ENCODE assay signal across 9 mouse cellular contexts in the genomic region with DNA sequence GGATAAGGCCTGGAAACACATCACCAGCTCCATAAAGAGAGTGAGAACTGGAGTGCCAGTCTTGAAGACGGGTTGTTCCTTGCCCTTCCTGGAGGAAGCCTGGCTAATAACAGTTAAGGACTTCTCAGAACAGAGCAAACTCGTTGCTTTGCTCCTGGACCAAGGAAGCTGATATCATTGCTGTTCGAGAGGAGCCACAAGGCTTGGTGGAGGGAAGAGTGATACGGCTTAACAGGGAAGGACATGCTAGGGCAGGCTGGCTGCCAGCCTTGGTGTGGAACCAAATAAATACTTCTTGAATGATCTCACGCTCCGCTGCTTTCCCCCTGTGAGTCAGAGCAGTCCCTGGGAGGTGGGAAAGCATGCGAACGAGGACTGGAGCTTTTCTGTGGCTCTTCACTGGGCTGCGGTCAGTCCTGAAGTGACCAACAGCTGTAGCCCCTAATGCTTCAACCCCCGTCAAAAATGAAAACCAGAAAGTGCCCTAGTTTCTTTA. TPM values are rescaled to one million over a fixed set of nuclear protein-coding genes. Genes with fewer than 3 reads are reported as not detected.
A peak's percentile ranks its signal among the peaks of the same experiment; 100 is the strongest.
DNase-seq lines count a peak whose midpoint lies in the region; ATAC-seq and TF ChIP-seq lines count a peak whose summit lies in the region.
"Had no signal": no experiment of that assay in that cellular context is flagged by ENCODE, and none has a peak within 500 bp of the region (broad histone marks: within the 10 kb centered on the region; RNA-seq: fewer than 3 reads in every experiment).

No protein-coding gene starts in this region.

- H3K9ac ChIP-seq in hindbrain, postnatal 0 days (replicated peaks; ENCODE audit: low read length): no peak overlapping the region
- no peak overlapping the region for H3K9ac ChIP-seq in lung, embryonic 16.5 days (ENCODE audit: low read length)
- H3K9ac ChIP-seq: embryonic facial prominence, embryonic 12.5 days had no signal

- no peak overlapping the region for H3K4me2 ChIP-seq in hindbrain, postnatal 0 days (ENCODE audit: low read depth, low read length)
- no peak overlapping the region for H3K4me2 ChIP-seq in lung, embryonic 16.5 days (ENCODE audit: low read depth, low read length)
- H3K4me2 ChIP-seq: embryonic facial prominence, embryonic 12.5 days had no signal

- peak; percentile 35 for DNase-seq in embryo, embryonic 10 days (ENCODE audit: low spot score)
- DNase-seq in embryo, embryonic 9.5 days (ENCODE audit: extremely low spot score): no peak
- peak; percentile 75 for DNase-seq in adrenal gland, postnatal 25 days
- DNase-seq in gastrocnemius, adult 2 months: peak; percentile 90
- DNase-seq in hindbrain, postnatal 0 days (ENCODE audit: low spot score): peak; percentile 76
- DNase-seq in urinary bladder, postnatal 14 days (ENCODE audit: low spot score): peak; percentile 90
- no peak for DNase-seq in thymus, adult 18-20 months

- peak overlapping the region; percentile 90 for H3K27ac ChIP-seq in gastrocnemius, adult 2 months
- H3K27ac ChIP-seq in hindbrain, postnatal 0 days: peak overlapping the region; percentile 34
- H3K27ac ChIP-seq in lung, embryonic 16.5 days (ENCODE audit: low read length): peak overlapping the region; percentile 21; the same call in 1 of the 2 replicates
- H3K27ac ChIP-seq: embryonic facial prominence, embryonic 12.5 days had no signal

- TF ChIP-seq CTCF in gastrocnemius, adult 2 months (IDR thresholded peaks at IDR 0.05): no peak
- TF ChIP-seq CTCF in hindbrain, postnatal 0 days (IDR thresholded peaks at IDR 0.05; ENCODE audit: low read depth): no peak

- peaks cover 18% of the 10 kb centered on the region for H3K4me1 ChIP-seq in hindbrain, postnatal 0 days (ENCODE audit: insufficient read depth, low read length)
- H3K4me1 ChIP-seq in lung, embryonic 16.5 days (replicated peaks; ENCODE audit: control insufficient read depth, insufficient read depth, low read length): peaks cover 22% of the 10 kb centered on the region

- WGBS in hindbrain, postnatal 0 days: 33% methylated on average over 10 of the region's 10 CpGs
- WGBS in lung, embryonic 16.5 days: 47% methylated on average over 10 of the region's 10 CpGs

- H3K4me3 ChIP-seq in gastrocnemius, adult 2 months: peak overlapping the region; percentile 26
- H3K4me3 ChIP-seq in hindbrain, postnatal 0 days (ENCODE audit: low read length): no peak overlapping the region
- no peak overlapping the region for H3K4me3 ChIP-seq in lung, embryonic 16.5 days (ENCODE audit: low read length)
- H3K4me3 ChIP-seq: embryonic facial prominence, embryonic 12.5 days had no signal

- H3K9me3 ChIP-seq in hindbrain, postnatal 0 days (ENCODE audit: low read length): no peaks in the 10 kb centered on the region
- no peaks in the 10 kb centered on the region for H3K9me3 ChIP-seq in lung, embryonic 16.5 days (ENCODE audit: control insufficient read depth, low read length)
- H3K9me3 ChIP-seq: embryonic facial prominence, embryonic 12.5 days had no signal

- ATAC-seq in hindbrain, postnatal 0 days: peak; percentile 44; the same call in 1 of the 2 replicates
- peak; percentile 65 for ATAC-seq in lung, embryonic 16.5 days (ENCODE audit: low read depth)

- intact Hi-C loops in gastrocnemius, adult 2 months (cut with DNase I): no loop called here

- H3K36me3 ChIP-seq in hindbrain, postnatal 0 days (ENCODE audit: insufficient read depth, low read length): no peaks in the 10 kb centered on the region
- no peaks in the 10 kb centered on the region for H3K36me3 ChIP-seq in lung, embryonic 16.5 days (ENCODE audit: control insufficient read depth, insufficient read depth, low read length)

- H3K27me3 ChIP-seq in hindbrain, postnatal 0 days (ENCODE audit: insufficient read depth, low read length): no peaks in the 10 kb centered on the region
- no peaks in the 10 kb centered on the region for H3K27me3 ChIP-seq in lung, embryonic 16.5 days (ENCODE audit: control insufficient read depth, insufficient read depth, low read depth, low read length)
- H3K27me3 ChIP-seq: embryonic facial prominence, embryonic 12.5 days had no signal

RNA-seq across cellular contexts. Expression of gene St3gal2, which starts 21.8 kb away (rescaled TPM):
- 18.3 and 20.4 TPM in 2 replicates for total RNA-seq in adrenal gland, postnatal 25 days (2021)
- 10 to 100 TPM; 46.4 to 51.0 TPM for total RNA-seq in gastrocnemius, adult 2 months (2021)
- 32.2 and 39.6 TPM in 2 replicates for total RNA-seq in hindbrain, postnatal 0 days (2014; rRNA removed)
- polyA plus RNA-seq in hindbrain, postnatal 0 days (2015; fragmentation: Nextera tagmentation; extraction: Ambion mirVana): 19.9 and 20.2 TPM in 2 replicates
- polyA plus RNA-seq in lung, embryonic 16.5 days (2015; fragmentation: Nextera tagmentation; extraction: Ambion mirVana): 17.6 and 19.5 TPM in 2 replicates

RNA-seq across cellular contexts. Expression of gene Fuk, which starts 39.2 kb away (rescaled TPM):
- 10.5 and 12.0 TPM in 2 replicates for total RNA-seq in adrenal gland, postnatal 25 days (2021)
- total RNA-seq in gastrocnemius, adult 2 months (2021): 1 to 10 TPM; 4.4 TPM
- 11.0 and 17.9 TPM in 2 replicates for total RNA-seq in hindbrain, postnatal 0 days (2014; rRNA removed)
- 5.3 and 5.8 TPM in 2 replicates for polyA plus RNA-seq in hindbrain, postnatal 0 days (2015; fragmentation: Nextera tagmentation; extraction: Ambion mirVana)
- 9.8 and 10.6 TPM in 2 replicates for polyA plus RNA-seq in lung, embryonic 16.5 days (2015; fragmentation: Nextera tagmentation; extraction: Ambion mirVana)

RNA-seq across cellular contexts. Expression of gene Ddx19a, which starts 56.1 kb away (rescaled TPM):
- 39.5 and 50.9 TPM in 2 replicates for total RNA-seq in adrenal gland, postnatal 25 days (2021)
- total RNA-seq in gastrocnemius, adult 2 months (2021): 10 to 100 TPM; 29.4 to 30.2 TPM
- total RNA-seq in hindbrain, postnatal 0 days (2014; rRNA removed): 30.9 and 35.1 TPM in 2 replicates
- polyA plus RNA-seq in hindbrain, postnatal 0 days (2015; fragmentation: Nextera tagmentation; extraction: Ambion mirVana): 10.8 and 10.9 TPM in 2 replicates
- 12.9 and 13.5 TPM in 2 replicates for polyA plus RNA-seq in lung, embryonic 16.5 days (2015; fragmentation: Nextera tagmentation; extraction: Ambion mirVana)

Comparison
In these comparisons a context has a peak if more than half of its experiments do, and no peak if none do; other contexts are left out.
1. DNase-seq: peak in embryo, embryonic 10 days (single experiment), adrenal gland, postnatal 25 days (single experiment), gastrocnemius, adult 2 months (single experiment), hindbrain, postnatal 0 days (single experiment) and urinary bladder, postnatal 14 days (single experiment); none in embryo, embryonic 9.5 days (single experiment) and thymus, adult 18-20 months (0 of 2).
2. H3K27ac ChIP-seq: peak in every context shown above with its lines; median percentile 90 in gastrocnemius, adult 2 months; 34 in hindbrain, postnatal 0 days; 21 in lung, embryonic 16.5 days.